Mouse (Mus musculus) gastrocnemius, postnatal 36 days (tissue): ENCODE measurements around the gene H2al3. TPM values are rescaled to one million over a fixed set of nuclear protein-coding genes. Genes with fewer than 3 reads are reported as not detected.

Experiments
- DNase-seq, 2 experiments: peaks; one replicate each; pipeline ENCODE4 v3.0.0; 2022
- intact Hi-C: fragments of 180-260 bp; cut with DNase I; formaldehyde crosslinking; loops from one replicate; pipeline ENCODE4 v1.15.1; 2025
- long read RNA-seq, 2 experiments: library from polyadenylated mRNA; stranded (forward); transcript quantifications; one replicate each; pipeline ENCODE4 v2.0.0; 2021
- total RNA-seq, 2 experiments: library from RNA; stranded (reverse); gene quantifications; 2 replicates each; pipeline ENCODE4 v1.2.3; 2021

The H2al3 gene
- not detected for total RNA-seq
- long read RNA-seq, experiment 1: 0 reads
- long read RNA-seq, experiment 2: 0 reads

GRCm38 (mm10) chrX:9849403-9849802, at the start of gene H2al3:
TSS of gene H2al3 (plus strand) at chrX:9849703.
- no peak for DNase-seq
- intact Hi-C loops: no loop called here

GRCm38 (mm10) chrX:9810101-9810500, 39.4 kb upstream of the H2al3 start:
- no peak for DNase-seq
- intact Hi-C loops: no loop called here

- intact Hi-C loops: no loop called here
- DNase-seq: no peak
Measured at GRCm38 (mm10) chrX:9812469-9812868, 37.0 kb upstream of the H2al3 start.

GRCm38 (mm10) chrX:9834779-9835178, 14.7 kb upstream of the H2al3 start:
- DNase-seq: no peak
- intact Hi-C loops: no loop called here

- no peak for DNase-seq
- intact Hi-C loops: no loop called here
Measured at GRCm38 (mm10) chrX:9846628-9847027, 2.9 kb upstream of the H2al3 start, which contains the start of gene Hypm. TSS of gene Hypm (plus strand) at chrX:9846928.

- DNase-seq: no peak
- intact Hi-C loops: no loop called here
Measured at GRCm38 (mm10) chrX:9861859-9862258, 12.4 kb downstream of the H2al3 start.

GRCm38 (mm10) chrX:9875519-9875918, 26.0 kb downstream of the H2al3 start:
- DNase-seq: no peak
- intact Hi-C loops: no loop called here

GRCm38 (mm10) chrX:9885322-9885721, 35.8 kb downstream of the H2al3 start, which contains the start of gene Sytl5:
TSS of gene Sytl5 (plus strand) at chrX:9885622.
- DNase-seq: no peak
- intact Hi-C loops: no loop called here

Other genes starting within 250 kb of the H2al3 start
- 10 to 100 TPM; 41.3 to 65.3 TPM for gene Dynlt3, start 186.7 kb upstream of the H2al3 start, total RNA-seq
- not detected for gene Hypm, start 2.8 kb upstream of the H2al3 start, total RNA-seq
- not detected for gene Sytl5, start 35.9 kb downstream of the H2al3 start, total RNA-seq